9 mouse cellular contexts compared by ENCODE assay signal in the genomic region with DNA sequence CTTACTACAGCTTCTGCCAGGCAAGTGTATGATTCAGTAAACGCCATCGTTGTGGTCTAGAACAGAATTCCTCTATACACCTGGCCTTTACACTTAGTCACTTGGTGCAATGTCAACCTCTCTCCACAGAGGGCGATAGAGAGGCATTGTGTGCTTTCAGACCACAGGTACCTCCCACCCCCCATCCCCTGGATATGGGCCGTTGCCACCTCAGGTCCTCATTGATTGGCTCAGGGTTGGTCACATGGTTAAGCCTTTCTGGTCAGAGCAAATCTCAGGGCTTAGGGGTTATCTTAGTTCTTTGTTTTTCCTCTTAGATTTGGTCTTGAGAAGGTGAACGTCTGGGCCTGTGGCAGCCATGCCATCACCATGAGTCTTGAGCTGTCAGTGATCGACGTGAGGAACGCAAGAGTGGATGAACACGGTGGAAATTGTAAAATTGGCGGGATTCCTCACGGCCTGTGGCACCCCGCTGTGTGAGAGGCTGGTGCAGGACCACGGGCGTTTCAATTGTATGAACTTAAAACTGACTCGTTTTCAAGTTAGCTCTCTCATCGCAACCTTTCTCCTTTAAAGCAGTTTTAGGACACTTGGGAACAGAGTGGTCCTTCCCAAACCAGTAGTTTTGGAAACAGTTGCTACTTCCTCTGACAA. TPM values are rescaled to one million over a fixed set of nuclear protein-coding genes. Genes with fewer than 3 reads are reported as not detected.
A peak's percentile ranks its signal among the peaks of the same experiment; 100 is the strongest.
DNase-seq lines count a peak whose midpoint lies in the region; ATAC-seq lines count a peak whose summit lies in the region.
"Had no signal": no experiment of that assay in that cellular context is flagged by ENCODE, and none has a peak within 500 bp of the region (broad histone marks: within the 10 kb centered on the region; RNA-seq: fewer than 3 reads in every experiment).

No protein-coding gene starts in this region.

- intact Hi-C loops in gastrocnemius, postnatal 14 days (cut with DNase I; ENCODE audit: low total_unique reads), result loop anchor here (10.0 kb wide), 1 partner anchor 382 kb away; no protein-coding TSS in a partner anchor

- no peak overlapping the region for H3K27ac ChIP-seq in embryonic facial prominence, embryonic 12.5 days
- H3K27ac ChIP-seq in kidney, embryonic 15.5 days, result no peak overlapping the region

- no peaks in the 10 kb centered on the region for H3K36me3 ChIP-seq in embryonic facial prominence, embryonic 12.5 days
- no peaks in the 10 kb centered on the region for H3K36me3 ChIP-seq in kidney, embryonic 15.5 days

- peak; percentile 39 for DNase-seq in urinary bladder, postnatal 14 days (ENCODE audit: low spot score)
- DNase-seq in urinary bladder, postnatal 10 days (ENCODE audit: low spot score), result no peak
- peak; percentile 79 for DNase-seq in thymus, postnatal 0 days (ENCODE audit: low spot score)
- no peak for DNase-seq in gastrocnemius, postnatal 14 days
- no peak for DNase-seq in ovary, postnatal 10 days (ENCODE audit: low spot score)

- peak overlapping the region; percentile 14; the same call in 1 of the 2 replicates for H3K4me2 ChIP-seq in embryonic facial prominence, embryonic 12.5 days (replicated peaks)
- peak overlapping the region; percentile 34; the same call in 1 of the 2 replicates for H3K4me2 ChIP-seq in kidney, embryonic 15.5 days

- WGBS in embryonic facial prominence, embryonic 12.5 days, result 16% methylated on average over 16 of the region's 16 CpGs
- 14% methylated on average over 16 of the region's 16 CpGs for WGBS in kidney, embryonic 15.5 days

- no peak for ATAC-seq in embryonic facial prominence, embryonic 12.5 days (ENCODE audit: insufficient number of reproducible peaks, insufficient read depth, low FRiP score, low TSS enrichment)
- 0 out of 2 replicates have a peak, but pooled peaks have one; percentile 41 for ATAC-seq in kidney, embryonic 15.5 days (replicated peaks; ENCODE audit: low FRiP score)
- ATAC-seq in megakaryocyte-erythroid progenitor cell, adult 5-6 weeks (replicated peaks; ENCODE audit: low FRiP score, low TSS enrichment, poor library complexity, severe bottlenecking), result peak; percentile 43; the same call in 1 of the 2 replicates

- no peaks in the 10 kb centered on the region for H3K27me3 ChIP-seq in embryonic facial prominence, embryonic 12.5 days
- H3K27me3 ChIP-seq in kidney, embryonic 15.5 days, result 0 out of 2 replicates have a peak, but pooled peaks cover 4% of the 10 kb centered on the region

- H3K9me3 ChIP-seq in embryonic facial prominence, embryonic 12.5 days, result no peaks in the 10 kb centered on the region
- no peaks in the 10 kb centered on the region for H3K9me3 ChIP-seq in kidney, embryonic 15.5 days (replicated peaks)

- 0 out of 2 replicates have a peak overlapping the region, but pooled peaks have one; percentile 7 for H3K4me3 ChIP-seq in embryonic facial prominence, embryonic 12.5 days
- H3K4me3 ChIP-seq in kidney, embryonic 15.5 days (replicated peaks), result no peak overlapping the region; the same call in 1 of the 2 replicates

- no peak overlapping the region for H3K9ac ChIP-seq in embryonic facial prominence, embryonic 12.5 days
- no peak overlapping the region for H3K9ac ChIP-seq in kidney, embryonic 15.5 days

- H3K4me1 ChIP-seq in embryonic facial prominence, embryonic 12.5 days, result no peaks in the 10 kb centered on the region
- 0 out of 2 replicates have a peak, but pooled peaks cover 4% of the 10 kb centered on the region for H3K4me1 ChIP-seq in kidney, embryonic 15.5 days

RNA-seq across cellular contexts. Expression of a gene that starts 22.3 kb away (rescaled TPM):
- 12.7 and 13.5 TPM in 2 replicates for polyA plus RNA-seq in embryonic facial prominence, embryonic 12.5 days (2016; fragmentation: Nextera tagmentation; extraction: Ambion mirVana)
- polyA plus RNA-seq in kidney, embryonic 15.5 days (2015; fragmentation: Nextera tagmentation; extraction: Ambion mirVana), result 6.3 and 6.9 TPM in 2 replicates
- total RNA-seq in megakaryocyte-erythroid progenitor cell, adult 5-6 weeks (2014; fragmentation: Nextera tagmentation), result 4.2 and 5.6 TPM in 2 replicates
- total RNA-seq in megakaryocyte-erythroid progenitor cell, adult 5-6 weeks (2017), result 1.9 and 3.8 TPM in 2 replicates
- polyA plus RNA-seq in thymus, postnatal 0 days (2015; fragmentation: Nextera tagmentation; extraction: Ambion mirVana), result 9.3 and 11.4 TPM in 2 replicates
- 1 to 10 TPM; 4.0 to 4.7 TPM for total RNA-seq in gastrocnemius, postnatal 14 days (2021)

RNA-seq across cellular contexts. Expression of a gene that starts 22.4 kb away (rescaled TPM):
- polyA plus RNA-seq in embryonic facial prominence, embryonic 12.5 days (2016; fragmentation: Nextera tagmentation; extraction: Ambion mirVana), result 87.3 and 93.1 TPM in 2 replicates
- polyA plus RNA-seq in kidney, embryonic 15.5 days (2015; fragmentation: Nextera tagmentation; extraction: Ambion mirVana), result 85.6 and 107 TPM in 2 replicates
- total RNA-seq in megakaryocyte-erythroid progenitor cell, adult 5-6 weeks (2014; fragmentation: Nextera tagmentation), result 69.5 and 95.9 TPM in 2 replicates
- 30.5 and 40.1 TPM in 2 replicates for total RNA-seq in megakaryocyte-erythroid progenitor cell, adult 5-6 weeks (2017)
- polyA plus RNA-seq in thymus, postnatal 0 days (2015; fragmentation: Nextera tagmentation; extraction: Ambion mirVana), result 143 and 144 TPM in 2 replicates
- 10 to 100 TPM; 51.4 to 52.3 TPM for total RNA-seq in gastrocnemius, postnatal 14 days (2021)

RNA-seq across cellular contexts. Expression of a gene that starts 22.6 kb away (rescaled TPM):
- 23.1 and 26.5 TPM in 2 replicates for polyA plus RNA-seq in embryonic facial prominence, embryonic 12.5 days (2016; fragmentation: Nextera tagmentation; extraction: Ambion mirVana)
- polyA plus RNA-seq in kidney, embryonic 15.5 days (2015; fragmentation: Nextera tagmentation; extraction: Ambion mirVana), result 19.3 and 19.5 TPM in 2 replicates
- total RNA-seq in megakaryocyte-erythroid progenitor cell, adult 5-6 weeks (2014; fragmentation: Nextera tagmentation), result 38.5 and 43.2 TPM in 2 replicates
- total RNA-seq in megakaryocyte-erythroid progenitor cell, adult 5-6 weeks (2017), result 35.4 and 55.3 TPM in 2 replicates
- 10.4 and 15.3 TPM in 2 replicates for polyA plus RNA-seq in thymus, postnatal 0 days (2015; fragmentation: Nextera tagmentation; extraction: Ambion mirVana)
- 10 to 100 TPM; 10.2 to 13.0 TPM for total RNA-seq in gastrocnemius, postnatal 14 days (2021)

RNA-seq across cellular contexts. Expression of a gene that starts 28.8 kb away (rescaled TPM):
- 1.4 and 2.0 TPM in 2 replicates for polyA plus RNA-seq in embryonic facial prominence, embryonic 12.5 days (2016; fragmentation: Nextera tagmentation; extraction: Ambion mirVana)
- polyA plus RNA-seq in kidney, embryonic 15.5 days (2015; fragmentation: Nextera tagmentation; extraction: Ambion mirVana), result 0.99 and 3.1 TPM in 2 replicates
- total RNA-seq in megakaryocyte-erythroid progenitor cell, adult 5-6 weeks (2014; fragmentation: Nextera tagmentation), result not detected in 2 replicates
- total RNA-seq in megakaryocyte-erythroid progenitor cell, adult 5-6 weeks (2017), result 0.05 TPM in 1 of 2 replicates, not detected in the other
- not detected in 2 replicates for polyA plus RNA-seq in thymus, postnatal 0 days (2015; fragmentation: Nextera tagmentation; extraction: Ambion mirVana)
- under 1 TPM; 0.53 to 0.57 TPM for total RNA-seq in gastrocnemius, postnatal 14 days (2021)
- total RNA-seq: neutrophil, adult 5-6 weeks had no signal

RNA-seq across cellular contexts. Expression of a gene that starts 45.9 kb away (rescaled TPM):
- polyA plus RNA-seq in embryonic facial prominence, embryonic 12.5 days (2016; fragmentation: Nextera tagmentation; extraction: Ambion mirVana), result 10.9 and 20.4 TPM in 2 replicates
- polyA plus RNA-seq in kidney, embryonic 15.5 days (2015; fragmentation: Nextera tagmentation; extraction: Ambion mirVana), result 1.5 and 4.1 TPM in 2 replicates
- total RNA-seq in megakaryocyte-erythroid progenitor cell, adult 5-6 weeks (2014; fragmentation: Nextera tagmentation), result 48.1 and 55.1 TPM in 2 replicates
- 1.1 TPM in 1 of 2 replicates, not detected in the other for total RNA-seq in megakaryocyte-erythroid progenitor cell, adult 5-6 weeks (2017)
- polyA plus RNA-seq in thymus, postnatal 0 days (2015; fragmentation: Nextera tagmentation; extraction: Ambion mirVana), result 4.8 and 7.9 TPM in 2 replicates
- 10 to 100 TPM; 19.4 to 23.0 TPM for total RNA-seq in gastrocnemius, postnatal 14 days (2021)

Comparison
In these comparisons a context has a peak if more than half of its experiments do, and no peak if none do; other contexts are left out.
1. DNase-seq: peak in urinary bladder, postnatal 14 days (single experiment) and thymus, postnatal 0 days (single experiment); none in urinary bladder, postnatal 10 days (single experiment), gastrocnemius, postnatal 14 days (single experiment) and ovary, postnatal 10 days (single experiment).